Mouse (Mus musculus): Measurements from ENCODE around the gene Arhgap21. TPM values are rescaled to one million over a fixed set of nuclear protein-coding genes. Genes with fewer than 3 reads are reported as not detected.

Gene Arhgap21
- 57.9 and 64.9 TPM in 2 replicates for total RNA-seq (2014; fragmentation: Nextera tagmentation)
- 22.9 and 25.9 TPM in 2 replicates for total RNA-seq (2017)
- 21.1 and 21.2 TPM in 2 replicates for polyA plus RNA-seq (2012)

DNA sequence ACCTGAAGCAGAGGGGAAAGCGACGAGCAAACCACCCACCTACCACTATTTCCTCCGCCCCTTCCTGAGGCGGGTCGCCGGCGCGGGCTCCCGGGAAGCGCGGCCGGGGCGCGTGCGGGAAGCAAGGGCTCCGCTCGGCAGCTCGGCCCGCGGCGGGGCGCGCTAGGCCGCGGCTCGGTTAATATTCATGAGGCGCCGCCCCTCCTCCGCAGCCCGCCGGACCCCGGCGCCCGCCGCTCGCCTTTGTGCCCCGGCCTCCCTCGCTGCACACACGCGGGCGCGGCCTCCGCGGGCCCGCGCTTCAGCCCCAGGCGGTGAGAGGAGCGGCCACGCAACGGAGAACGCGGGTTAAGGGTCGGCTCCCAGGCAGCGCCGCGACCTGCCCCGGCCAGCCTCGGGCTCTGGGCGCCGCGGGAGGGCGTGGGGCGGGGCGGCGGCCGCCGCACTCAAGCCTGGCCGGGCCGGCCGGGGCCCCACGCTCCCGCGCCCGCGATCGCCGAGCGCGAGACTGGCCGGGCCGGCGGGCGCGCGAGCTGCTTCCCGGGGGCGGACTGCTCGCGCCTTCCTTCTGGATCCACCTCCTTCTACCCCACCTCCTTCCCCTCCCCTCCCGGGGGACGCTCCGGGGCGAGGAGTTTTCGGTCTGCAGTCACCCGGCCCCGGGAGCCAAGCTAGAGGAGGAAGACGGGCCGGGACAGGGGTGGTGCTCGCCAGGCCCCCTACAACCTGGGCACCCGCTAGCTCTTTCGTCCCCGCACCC, at the start of gene Arhgap21:
Gene Arhgap21, minus strand, starts transcription at position 441 of the 760 bp plus-strand sequence.
- DNase-seq (ENCODE audit: low spot score) = peak; percentile 62
- Histone ChIP-seq H3K27me3 (ENCODE audit: insufficient read depth, low read length) (no peaks in the 10 kb centered on the region), H3K9me3 (replicated peaks) (no peaks in the 10 kb centered on the region), H3K4me1 (ENCODE audit: insufficient read depth, low read depth, low read length) (peaks cover 38% of the 10 kb centered on the region), H3K36me3 (replicated peaks) (peaks cover 9% of the 10 kb centered on the region), H3K4me3 (ENCODE audit: low read depth, low read length) (peak within 1 kb of the TSS; percentile 82)
- no peak for TF ChIP-seq TAL1 (conservative IDR thresholded peaks at IDR 0.05; ENCODE audit: low read depth, low read length)
- TF ChIP-seq GATA2 (IDR thresholded peaks at IDR 0.05; ENCODE audit: borderline replicate concordance, low read depth, low read length) = no peak
- TF ChIP-seq GATA1 (IDR thresholded peaks at IDR 0.05; ENCODE audit: borderline replicate concordance, low read length) = no peak
- TF ChIP-seq CTCF (IDR thresholded peaks at IDR 0.05; ENCODE audit: low read depth, low read length) = no peak
- no peak for TF ChIP-seq POLR2AphosphoS5 (IDR thresholded peaks at IDR 0.05; ENCODE audit: insufficient replicate concordance, low read depth, low read length)
- ATAC-seq (ENCODE audit: extremely low read depth, insufficient number of reproducible peaks, low FRiP score, poor library complexity, severe bottlenecking) = 0 out of 2 replicates have a peak, but pooled peaks have one; percentile 9

DNA sequence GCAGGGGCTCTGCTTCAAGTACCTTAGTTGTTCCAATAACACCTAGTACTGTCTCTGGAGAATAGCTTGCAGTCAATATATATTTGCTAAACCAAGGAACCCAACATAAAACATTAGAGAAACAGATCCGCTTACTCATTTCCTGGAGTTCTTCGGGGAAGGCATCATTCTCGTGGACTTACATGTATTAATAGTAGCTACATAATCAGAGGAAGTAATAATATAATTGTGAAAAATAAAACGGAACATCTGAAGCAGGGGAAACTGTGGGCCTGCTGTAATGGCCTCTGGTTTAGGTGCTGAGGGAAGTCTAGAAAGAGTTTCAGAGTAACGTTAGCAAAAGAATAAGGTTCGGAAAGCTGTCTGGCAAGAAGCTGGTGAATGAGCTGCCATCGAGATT, 47.9 kb upstream of the Arhgap21 start:
- Histone ChIP-seq H3K4me1 (ENCODE audit: insufficient read depth, low read depth, low read length) (no peaks in the 10 kb centered on the region), H3K4me3 (ENCODE audit: low read depth, low read length) (no peak overlapping the region), H3K36me3 (replicated peaks) (no peaks in the 10 kb centered on the region), H3K27me3 (ENCODE audit: insufficient read depth, low read length) (no peaks in the 10 kb centered on the region; the same call in 1 of the 2 replicates), H3K9me3 (replicated peaks) (no peaks in the 10 kb centered on the region)
- TF ChIP-seq CTCF (IDR thresholded peaks at IDR 0.05; ENCODE audit: low read depth, low read length) = no peak
- no peak for TF ChIP-seq GATA1 (IDR thresholded peaks at IDR 0.05; ENCODE audit: borderline replicate concordance, low read length)
- no peak for TF ChIP-seq POLR2AphosphoS5 (IDR thresholded peaks at IDR 0.05; ENCODE audit: insufficient replicate concordance, low read depth, low read length)
- TF ChIP-seq GATA2 (IDR thresholded peaks at IDR 0.05; ENCODE audit: borderline replicate concordance, low read depth, low read length) = no peak
- no peak for TF ChIP-seq TAL1 (conservative IDR thresholded peaks at IDR 0.05; ENCODE audit: low read depth, low read length)
- DNase-seq (ENCODE audit: low spot score) = no peak
- no peak for ATAC-seq (ENCODE audit: extremely low read depth, insufficient number of reproducible peaks, low FRiP score, poor library complexity, severe bottlenecking)

DNA sequence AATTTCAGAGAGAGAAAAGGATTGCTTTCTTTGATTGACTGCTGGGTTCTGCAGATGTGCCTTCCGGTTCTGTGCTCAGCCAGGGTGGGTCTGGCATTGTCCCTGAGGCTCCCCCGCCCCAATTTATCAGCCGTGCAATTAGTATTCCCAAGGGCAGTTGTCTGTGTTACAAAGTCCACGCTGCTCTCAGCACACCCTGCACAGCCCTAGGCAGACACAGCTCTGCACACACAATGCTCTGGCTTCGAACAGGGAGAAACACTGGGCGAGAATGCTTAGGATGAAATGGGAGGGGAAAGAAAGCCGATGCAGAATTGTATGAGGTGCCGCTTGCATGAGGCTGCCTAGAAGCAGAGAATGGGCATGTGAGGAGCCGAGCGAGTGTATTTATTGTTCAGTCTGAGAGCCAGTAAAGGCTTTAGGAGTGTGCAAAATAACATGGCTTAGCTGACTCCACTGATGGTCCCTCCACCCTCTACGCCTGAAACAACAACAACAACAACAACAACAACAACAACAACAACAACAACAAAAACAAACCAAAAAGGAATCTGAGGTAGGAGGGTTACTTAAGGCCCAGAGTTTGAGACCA, 42.2 kb upstream of the Arhgap21 start:
- Histone ChIP-seq H3K27me3 (ENCODE audit: insufficient read depth, low read length) (peaks cover 14% of the 10 kb centered on the region), H3K4me3 (ENCODE audit: low read depth, low read length) (no peak overlapping the region), H3K9me3 (replicated peaks) (no peaks in the 10 kb centered on the region), H3K4me1 (ENCODE audit: insufficient read depth, low read depth, low read length) (no peaks in the 10 kb centered on the region), H3K36me3 (replicated peaks) (no peaks in the 10 kb centered on the region)
- TF ChIP-seq GATA2 (IDR thresholded peaks at IDR 0.05; ENCODE audit: borderline replicate concordance, low read depth, low read length) = no peak
- no peak for TF ChIP-seq POLR2AphosphoS5 (IDR thresholded peaks at IDR 0.05; ENCODE audit: insufficient replicate concordance, low read depth, low read length)
- no peak for TF ChIP-seq CTCF (IDR thresholded peaks at IDR 0.05; ENCODE audit: low read depth, low read length)
- no peak for TF ChIP-seq TAL1 (conservative IDR thresholded peaks at IDR 0.05; ENCODE audit: low read depth, low read length)
- DNase-seq (ENCODE audit: low spot score) (no peak), ATAC-seq (ENCODE audit: extremely low read depth, insufficient number of reproducible peaks, low FRiP score, poor library complexity, severe bottlenecking) (no peak)

DNA sequence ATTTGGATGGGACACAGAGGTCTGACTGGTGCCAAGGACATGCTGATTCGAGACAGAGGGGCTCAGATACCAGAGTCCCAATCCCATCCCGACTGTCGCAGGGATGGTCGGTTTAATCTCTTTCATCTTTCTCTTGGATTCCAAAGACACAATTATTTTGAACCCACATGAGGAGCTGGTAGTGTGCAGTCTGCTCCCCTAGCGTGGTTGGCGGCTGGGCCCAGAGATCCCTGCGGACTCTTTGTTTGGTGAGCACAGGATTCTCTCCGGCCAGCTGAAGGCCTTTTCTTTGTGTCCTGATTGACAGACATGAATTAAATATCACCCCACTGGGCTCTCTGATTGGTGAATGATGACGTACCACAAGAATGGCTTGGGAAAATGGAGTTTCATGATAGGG, 41.5 kb upstream of the Arhgap21 start:
- no peak for TF ChIP-seq GATA2 (IDR thresholded peaks at IDR 0.05; ENCODE audit: borderline replicate concordance, low read depth, low read length)
- no peak for TF ChIP-seq TAL1 (conservative IDR thresholded peaks at IDR 0.05; ENCODE audit: low read depth, low read length)
- no peak for TF ChIP-seq GATA1 (IDR thresholded peaks at IDR 0.05; ENCODE audit: borderline replicate concordance, low read length)
- TF ChIP-seq CTCF (IDR thresholded peaks at IDR 0.05; ENCODE audit: low read depth, low read length) = no peak
- no peak for TF ChIP-seq POLR2AphosphoS5 (IDR thresholded peaks at IDR 0.05; ENCODE audit: insufficient replicate concordance, low read depth, low read length)
- no peak for DNase-seq (ENCODE audit: low spot score)
- Histone ChIP-seq H3K4me3 (ENCODE audit: low read depth, low read length) (no peak overlapping the region), H3K27me3 (ENCODE audit: insufficient read depth, low read length) (peaks cover 16% of the 10 kb centered on the region), H3K9me3 (replicated peaks) (no peaks in the 10 kb centered on the region), H3K36me3 (replicated peaks) (no peaks in the 10 kb centered on the region), H3K4me1 (ENCODE audit: insufficient read depth, low read depth, low read length) (no peaks in the 10 kb centered on the region)
- ATAC-seq (ENCODE audit: extremely low read depth, insufficient number of reproducible peaks, low FRiP score, poor library complexity, severe bottlenecking) = no peak

DNA sequence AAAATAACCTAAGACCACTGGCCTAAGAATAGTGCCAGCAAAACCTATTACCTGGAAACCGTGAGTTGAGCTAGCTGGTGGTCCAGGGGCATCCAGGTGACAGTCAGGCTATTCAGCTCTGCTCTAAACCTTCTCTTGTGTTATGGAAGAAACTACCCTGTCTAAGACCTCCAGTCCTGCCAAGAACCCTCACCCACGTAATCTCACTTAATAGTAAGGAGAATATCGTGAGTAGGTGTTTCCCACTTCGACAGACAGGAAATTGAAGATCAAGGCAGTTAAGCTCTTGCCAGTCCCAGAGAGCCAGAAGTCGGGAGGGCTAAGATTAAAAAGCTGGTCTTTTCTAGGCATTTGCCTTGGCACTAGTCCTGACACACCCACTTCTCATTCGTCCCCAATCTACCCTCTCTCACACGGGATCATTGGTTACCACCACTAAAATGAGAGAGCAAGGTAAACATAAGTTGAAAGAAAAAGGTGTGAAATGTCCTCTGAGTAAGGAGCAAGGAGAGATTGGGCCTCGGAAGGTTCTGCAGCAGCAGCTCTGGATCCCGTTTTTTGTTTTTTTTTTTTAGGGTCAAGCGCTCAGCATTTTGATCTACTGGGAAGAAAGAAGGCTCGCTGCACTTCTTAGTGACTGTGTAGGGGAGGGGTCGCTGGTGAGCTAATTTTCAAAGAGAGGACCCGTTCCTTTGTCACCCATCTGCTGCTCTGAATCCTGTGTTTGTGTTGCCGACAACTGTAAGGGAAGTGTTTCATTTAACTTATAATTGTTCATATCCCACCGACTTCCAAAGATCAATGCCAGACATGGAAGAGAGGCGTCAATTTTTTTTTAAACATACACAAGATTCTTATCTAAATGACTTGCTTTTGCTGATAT, 40.8 kb upstream of the Arhgap21 start:
- Histone ChIP-seq H3K9me3 (replicated peaks) (no peaks in the 10 kb centered on the region), H3K4me3 (ENCODE audit: low read depth, low read length) (no peak overlapping the region), H3K36me3 (replicated peaks) (no peaks in the 10 kb centered on the region), H3K4me1 (ENCODE audit: insufficient read depth, low read depth, low read length) (no peaks in the 10 kb centered on the region), H3K27me3 (ENCODE audit: insufficient read depth, low read length) (peaks cover 16% of the 10 kb centered on the region)
- DNase-seq (ENCODE audit: low spot score) (no peak), ATAC-seq (ENCODE audit: extremely low read depth, insufficient number of reproducible peaks, low FRiP score, poor library complexity, severe bottlenecking) (no peak)
- TF ChIP-seq GATA1 (IDR thresholded peaks at IDR 0.05; ENCODE audit: borderline replicate concordance, low read length) (no peak), CTCF (IDR thresholded peaks at IDR 0.05; ENCODE audit: low read depth, low read length) (no peak), POLR2AphosphoS5 (IDR thresholded peaks at IDR 0.05; ENCODE audit: insufficient replicate concordance, low read depth, low read length) (no peak)

DNA sequence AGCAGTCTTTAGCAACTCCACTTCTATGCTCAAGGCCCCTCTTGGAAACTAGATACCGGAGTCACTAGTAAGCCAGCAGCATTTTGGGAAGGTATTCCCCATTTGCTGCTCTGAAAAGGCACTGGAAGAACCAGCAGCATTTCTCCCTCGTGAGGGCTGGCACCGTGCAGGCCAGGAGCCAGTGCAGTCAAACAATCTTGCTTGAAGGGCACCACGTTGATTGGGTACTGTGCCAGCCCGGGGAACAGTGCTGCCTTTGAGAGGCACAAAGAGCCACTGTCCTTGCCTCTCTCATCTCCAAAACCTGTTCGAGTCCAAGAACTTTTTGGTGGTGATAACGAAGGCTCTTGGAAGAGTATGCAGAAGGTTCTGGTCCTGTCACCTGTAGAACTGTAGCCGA, 33.9 kb upstream of the Arhgap21 start:
- TF ChIP-seq CTCF (IDR thresholded peaks at IDR 0.05; ENCODE audit: low read depth, low read length) (no peak), TAL1 (conservative IDR thresholded peaks at IDR 0.05; ENCODE audit: low read depth, low read length) (no peak), GATA1 (IDR thresholded peaks at IDR 0.05; ENCODE audit: borderline replicate concordance, low read length) (no peak), GATA2 (IDR thresholded peaks at IDR 0.05; ENCODE audit: borderline replicate concordance, low read depth, low read length) (no peak), POLR2AphosphoS5 (IDR thresholded peaks at IDR 0.05; ENCODE audit: insufficient replicate concordance, low read depth, low read length) (no peak)
- H3K4me3 ChIP-seq (ENCODE audit: low read depth, low read length) = no peak overlapping the region
- H3K9me3 ChIP-seq (replicated peaks) = no peaks in the 10 kb centered on the region
- H3K36me3 ChIP-seq (replicated peaks) = no peaks in the 10 kb centered on the region
- no peak for DNase-seq (ENCODE audit: low spot score)
- no peaks in the 10 kb centered on the region for H3K4me1 ChIP-seq (ENCODE audit: insufficient read depth, low read depth, low read length)
- H3K27me3 ChIP-seq (ENCODE audit: insufficient read depth, low read length) = peaks cover 12% of the 10 kb centered on the region
- ATAC-seq (ENCODE audit: extremely low read depth, insufficient number of reproducible peaks, low FRiP score, poor library complexity, severe bottlenecking) = no peak

Measured in G1E (cell line).